Mouse (Mus musculus) neural tube, embryonic 14.5 days (tissue): ENCODE measurements around the gene Vasn. TPM values are rescaled to one million over a fixed set of nuclear protein-coding genes. Genes with fewer than 3 reads are reported as not detected.
"Not testable (repeated sequence)": the region's sequence is repeated elsewhere in the genome, so short reads cannot be mapped to it uniquely, and the experiment has no call there.

ENCODE experiments used
- ATAC-seq: fragments of 200-750 bp; cut with Nextera tagmentation; 2 replicates; pipeline ENCODE4 v1.8.0; 2017; ENCODE audit warnings: low read depth, mild to moderate bottlenecking, moderate TSS enrichment, moderate library complexity
- H3K27ac ChIP-seq: fragments of 300-500 bp; sonication (generic); 2 replicates; pipeline ENCODE4 v1.5.1; 2014; ENCODE audit warnings: low read depth, mild to moderate bottlenecking, control low read depth, low read length, moderate library complexity, mixed read lengths
- H3K27me3 ChIP-seq: fragments of 300-500 bp; sonication (generic); 2 replicates; pipeline ENCODE4 v1.6.1; 2014; ENCODE audit warnings: low read length; ENCODE audit not compliant: control insufficient read depth, insufficient read depth
- H3K36me3 ChIP-seq: fragments of 300-500 bp; sonication (generic); 2 replicates; pipeline ENCODE4 v1.6.1; 2014; ENCODE audit warnings: low read length, mixed read lengths; ENCODE audit not compliant: control insufficient read depth, insufficient read depth
- H3K4me1 ChIP-seq: fragments of 300-500 bp; sonication (generic); 2 replicates; pipeline ENCODE4 v1.6.1; 2014; ENCODE audit warnings: low read length; ENCODE audit not compliant: control insufficient read depth, insufficient read depth
- H3K4me2 ChIP-seq: fragments of 300-500 bp; sonication (generic); 2 replicates; pipeline ENCODE4 v1.6.1; 2014; ENCODE audit warnings: mild to moderate bottlenecking, low read depth, low read length, control low read depth
- H3K4me3 ChIP-seq: fragments of 300-500 bp; sonication (generic); 2 replicates; pipeline ENCODE4 v1.5.1; 2014; ENCODE audit warnings: low read depth, low read length, control low read depth, mixed read lengths
- H3K9ac ChIP-seq: fragments of 300-500 bp; sonication (generic); replicated peaks from 2 replicates; pipeline ENCODE4 v1.6.1; 2014; ENCODE audit warnings: low read depth, mild to moderate bottlenecking, control low read depth, low read length, mixed read lengths
- H3K9me3 ChIP-seq: fragments of 300-500 bp; sonication (generic); 2 replicates; pipeline ENCODE4 v1.6.1; 2016; ENCODE audit warnings: low read length; ENCODE audit not compliant: control insufficient read depth
- WGBS: fragments of 180-500 bp; shearing (Covaris S2); extraction: QIAGEN DNeasy Blood & Tissue Kit; methylation state at CpG from one replicate; pipeline ENCODE4 v1.1.7; 2014; 5-methylcytosine and 5-hydroxymethylcytosine counted together
- polyA plus RNA-seq: library from polyadenylated mRNA; unstranded; fragments of >200 nt; fragmentation: Nextera tagmentation; extraction: Ambion mirVana; gene quantifications from 2 replicates; pipeline ENCODE4 v1.2.1, GENCODE M21; 2014

Gene Vasn
- polyA plus RNA-seq, 1 experiment from 2014 or later, result 4.4 TPM

GRCm38 (mm10) chr16:4667190-4667808, 27.6 kb downstream of the Vasn start:
- ATAC-seq, result peak; percentile 92
- Histone ChIP-seq H3K36me3 (peaks cover 7% of the 10 kb centered on the region; the same call in 1 of the 2 replicates), H3K4me3 (no peak overlapping the region), H3K27me3 (no peaks in the 10 kb centered on the region), H3K4me2 (no peak overlapping the region), H3K9me3 (no peaks in the 10 kb centered on the region), H3K9ac (no peak overlapping the region), H3K27ac (no peak overlapping the region), H3K4me1 (no peaks in the 10 kb centered on the region)
- WGBS, result 29% methylated on average over 3 of the region's 3 CpGs

GRCm38 (mm10) chr16:4670317-4670716, 30.6 kb downstream of the Vasn start:
- WGBS, result 76% methylated on average over 5 of the region's 5 CpGs
- no peak overlapping the region for H3K4me3 ChIP-seq
- H3K27ac ChIP-seq, result no peak overlapping the region
- ATAC-seq, result no peak
- H3K4me2 ChIP-seq, result no peak overlapping the region
- H3K27me3 ChIP-seq, result no peaks in the 10 kb centered on the region
- H3K4me1 ChIP-seq, result no peaks in the 10 kb centered on the region
- no peak overlapping the region for H3K9ac ChIP-seq
- no peaks in the 10 kb centered on the region for H3K9me3 ChIP-seq
- 0 out of 2 replicates have a peak, but pooled peaks cover 4% of the 10 kb centered on the region for H3K36me3 ChIP-seq

- Histone ChIP-seq H3K4me1 (peaks cover 7% of the 10 kb centered on the region), H3K4me3 (no peak overlapping the region), H3K27ac (no peak overlapping the region), H3K9ac (no peak overlapping the region), H3K9me3 (no peaks in the 10 kb centered on the region), H3K4me2 (no peak overlapping the region), H3K36me3 (0 out of 2 replicates have a peak, but pooled peaks cover 8% of the 10 kb centered on the region), H3K27me3 (no peaks in the 10 kb centered on the region)
- 87% methylated on average over 4 of the region's 4 CpGs for WGBS
- ATAC-seq, result no peak
Measured at GRCm38 (mm10) chr16:4674091-4674490, 34.4 kb downstream of the Vasn start.

GRCm38 (mm10) chr16:4676836-4677235, 37.1 kb downstream of the Vasn start:
- Histone ChIP-seq H3K4me2 (no peak overlapping the region), H3K36me3 (0 out of 2 replicates have a peak, but pooled peaks cover 8% of the 10 kb centered on the region), H3K4me1 (peaks cover 11% of the 10 kb centered on the region), H3K9me3 (no peaks in the 10 kb centered on the region), H3K4me3 (no peak overlapping the region), H3K9ac (no peak overlapping the region), H3K27ac (no peak overlapping the region), H3K27me3 (no peaks in the 10 kb centered on the region)
- no peak for ATAC-seq
- over 99% methylated on average over 5 of the region's 5 CpGs for WGBS

DNA sequence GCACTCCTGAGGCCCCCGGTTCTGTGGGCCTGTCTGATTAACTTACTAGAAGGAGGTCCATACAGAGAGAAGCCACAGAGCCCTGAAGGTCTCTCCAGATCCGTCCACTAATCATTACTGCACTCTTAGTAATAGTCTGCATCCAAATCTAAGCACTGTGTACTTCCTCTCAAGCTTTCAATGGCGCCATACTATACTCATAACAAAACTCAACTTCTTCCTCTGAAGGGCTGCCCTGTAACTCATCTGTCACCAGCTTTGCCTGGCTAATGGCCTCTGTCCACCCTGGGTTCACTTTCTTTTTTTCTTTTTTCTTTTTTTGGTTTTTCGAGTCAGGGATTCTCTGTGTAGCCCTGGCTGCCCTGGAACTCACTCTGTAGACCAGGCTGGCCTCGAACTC, 38.3 kb downstream of the Vasn start:
- Histone ChIP-seq H3K4me1 (peaks cover 11% of the 10 kb centered on the region), H3K4me3 (no peak overlapping the region), H3K36me3 (0 out of 2 replicates have a peak, but pooled peaks cover 8% of the 10 kb centered on the region), H3K4me2 (no peak overlapping the region), H3K27ac (no peak overlapping the region), H3K27me3 (no peaks in the 10 kb centered on the region), H3K9me3 (no peaks in the 10 kb centered on the region), H3K9ac (no peak overlapping the region)
- no peak for ATAC-seq
- WGBS, result 88% methylated on average over 5 of the region's 5 CpGs

GRCm38 (mm10) chr16:4679121-4680018, 39.6 kb downstream of the Vasn start, which contains the start of gene Coro7:
TSS of gene Coro7 (minus strand) at chr16:4679777.
- WGBS, result under 1% methylated on average over 47 of the region's 47 CpGs
- Histone ChIP-seq H3K36me3 (0 out of 2 replicates have a peak, but pooled peaks cover 8% of the 10 kb centered on the region), H3K4me3 (peak within 1 kb of the TSS; percentile 66), H3K4me1 (peaks cover 11% of the 10 kb centered on the region), H3K9me3 (no peaks in the 10 kb centered on the region), H3K9ac (peak within 1 kb of the TSS; percentile 71), H3K27me3 (no peaks in the 10 kb centered on the region), H3K4me2 (peak within 1 kb of the TSS; percentile 94), H3K27ac (0 out of 2 replicates have a peak within 1 kb of the TSS, but pooled peaks have one; percentile 66)
- ATAC-seq, result peak; percentile 92

DNA sequence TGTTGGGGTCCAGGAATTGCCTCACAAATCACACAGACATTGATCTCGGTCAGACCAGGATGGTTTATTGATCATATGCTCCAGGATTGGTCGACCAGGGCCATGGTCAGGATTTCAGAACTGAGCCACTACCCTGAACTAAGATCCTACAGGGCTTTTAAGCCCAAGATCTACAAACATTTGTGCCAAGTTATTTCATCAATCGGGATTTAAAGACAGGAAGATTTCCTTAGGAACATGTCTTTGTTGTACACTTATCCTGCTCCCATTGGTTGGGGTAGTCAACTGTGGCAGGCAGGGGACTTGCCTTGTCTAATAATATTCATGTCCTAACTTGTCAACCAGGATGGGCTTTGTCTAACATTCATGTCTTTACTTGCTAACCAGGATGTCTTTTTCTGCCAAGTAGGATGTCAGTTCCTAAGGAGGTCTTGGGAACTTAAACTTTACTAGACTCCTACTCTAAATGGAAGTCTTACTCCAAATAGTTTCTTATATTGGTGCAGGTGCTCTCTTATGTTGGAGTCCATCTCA, 41.2 kb downstream of the Vasn start:
- H3K9ac ChIP-seq, ATAC-seq, H3K27me3 ChIP-seq, H3K9me3 ChIP-seq, H3K36me3 ChIP-seq, H3K27ac ChIP-seq, H3K4me2 ChIP-seq, H3K4me3 ChIP-seq: not testable (repeated sequence)
- 84% methylated on average over 3 of the region's 3 CpGs for WGBS
- peaks cover 21% of the 10 kb centered on the region for H3K4me1 ChIP-seq

- Histone ChIP-seq H3K27me3 (no peaks in the 10 kb centered on the region), H3K9ac (no peak overlapping the region), H3K36me3 (peaks cover 8% of the 10 kb centered on the region), H3K4me2 (peak overlapping the region; percentile 56; the same call in 1 of the 2 replicates), H3K4me3 (no peak overlapping the region), H3K4me1 (peaks cover 21% of the 10 kb centered on the region), H3K9me3 (no peaks in the 10 kb centered on the region), H3K27ac (no peak overlapping the region)
- ATAC-seq, result no peak
- WGBS, result 70% methylated on average over 4 of the region's 4 CpGs
Measured at GRCm38 (mm10) chr16:4682628-4683179, 43.0 kb downstream of the Vasn start.
